Mouse (Mus musculus) embryonic facial prominence, embryonic 13.5 days (tissue): ENCODE results near the gene Ctsh. TPM values are rescaled to one million over a fixed set of nuclear protein-coding genes. Genes with fewer than 3 reads are reported as not detected.
"Not testable (repeated sequence)": the region's sequence is repeated elsewhere in the genome, so short reads cannot be mapped to it uniquely, and the experiment has no call there.

Experiments used
- ATAC-seq: fragments of 200-750 bp; cut with Nextera tagmentation; 2 replicates; pipeline ENCODE4 v1.8.0; 2017; ENCODE audit warnings: low read depth; ENCODE audit not compliant: insufficient number of reproducible peaks, insufficient read depth, low FRiP score, low TSS enrichment
- H3K27ac ChIP-seq: fragments of 300-500 bp; sonication (generic); 2 replicates; pipeline ENCODE4 v1.5.1; 2015; ENCODE audit warnings: moderate library complexity, mild to moderate bottlenecking, inconsistent platforms
- H3K27me3 ChIP-seq: fragments of 300-500 bp; sonication (generic); 2 replicates; pipeline ENCODE4 v1.6.1; 2015; ENCODE audit warnings: mild to moderate bottlenecking, inconsistent platforms
- H3K36me3 ChIP-seq: fragments of 300-500 bp; sonication (generic); 2 replicates; pipeline ENCODE4 v1.6.1; 2015; ENCODE audit warnings: mild to moderate bottlenecking, inconsistent platforms
- H3K4me1 ChIP-seq: fragments of 300-500 bp; sonication (generic); 2 replicates; pipeline ENCODE4 v1.6.1; 2015; ENCODE audit warnings: inconsistent platforms
- H3K4me2 ChIP-seq: fragments of 300-500 bp; sonication (generic); 2 replicates; pipeline ENCODE4 v1.6.1; 2015; ENCODE audit warnings: moderate library complexity, mild to moderate bottlenecking, inconsistent platforms
- H3K4me3 ChIP-seq: fragments of 300-500 bp; sonication (generic); 2 replicates; pipeline ENCODE4 v1.5.1; 2015; ENCODE audit warnings: mild to moderate bottlenecking, inconsistent platforms
- H3K9ac ChIP-seq: fragments of 300-500 bp; sonication (generic); 2 replicates; pipeline ENCODE4 v1.6.1; 2015; ENCODE audit warnings: mild to moderate bottlenecking, inconsistent platforms
- H3K9me3 ChIP-seq: fragments of 300-500 bp; sonication (generic); 2 replicates; pipeline ENCODE4 v1.6.1; 2016; ENCODE audit warnings: inconsistent platforms
- WGBS: fragments of 180-500 bp; shearing (Covaris S2); methylation state at CpG from one replicate; pipeline ENCODE4 v1.1.7; 2015; ENCODE audit warnings: mixed read lengths; 5-methylcytosine and 5-hydroxymethylcytosine counted together
- polyA plus RNA-seq: library from polyadenylated mRNA; unstranded; fragments of >200 nt; fragmentation: Nextera tagmentation; extraction: Ambion mirVana; gene quantifications from 2 replicates; pipeline ENCODE4 v1.2.1, GENCODE M21; 2015

Gene Ctsh
- polyA plus RNA-seq, 1 experiment from 2014 or later = 16.4 TPM

DNA sequence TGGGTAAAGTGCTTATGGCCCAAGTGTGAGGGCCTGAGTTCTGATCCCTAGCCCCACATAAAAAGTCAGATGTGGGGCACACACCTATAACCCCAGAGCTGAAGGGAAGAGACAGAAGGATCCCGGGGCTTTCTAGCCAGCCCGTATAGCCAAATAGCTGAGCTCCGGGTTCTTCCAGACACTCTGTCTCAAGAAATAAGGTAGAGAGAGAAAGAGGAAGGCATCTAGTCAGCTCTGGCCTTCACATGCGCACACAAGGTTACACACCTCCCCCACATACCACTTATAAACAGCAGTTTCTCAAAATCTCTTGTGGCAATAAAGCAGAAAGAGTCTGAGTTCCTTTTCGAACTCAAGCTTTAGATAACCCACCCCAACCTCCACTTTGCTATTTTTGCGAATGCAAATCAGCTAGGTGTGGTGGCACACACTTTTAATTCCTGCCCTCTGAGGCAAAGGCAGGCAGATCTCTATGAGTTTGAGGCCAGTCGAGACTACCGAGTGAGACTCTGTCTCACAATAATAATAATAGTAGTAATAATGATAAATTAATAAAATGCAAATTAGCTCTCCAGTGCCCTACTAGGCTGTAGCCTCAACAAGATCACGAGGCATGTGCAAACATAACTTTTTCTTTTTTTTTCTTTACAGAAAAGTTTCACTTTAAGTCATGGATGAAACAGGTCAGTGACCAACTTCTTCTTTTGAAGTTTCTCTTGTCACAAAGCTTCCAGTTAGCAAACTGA, 6.0 kb downstream of the Ctsh start:
- no peak for ATAC-seq
- Histone ChIP-seq H3K27me3 (0 out of 2 replicates have a peak, but pooled peaks cover 2% of the 10 kb centered on the region), H3K27ac (no peak overlapping the region), H3K9ac (no peak overlapping the region), H3K4me1 (peaks cover under 1% of the 10 kb centered on the region; the same call in 1 of the 2 replicates), H3K9me3 (no peaks in the 10 kb centered on the region), H3K4me2 (no peak overlapping the region), H3K4me3 (no peak overlapping the region), H3K36me3 (no peaks in the 10 kb centered on the region)
- WGBS = 83% methylated on average over 9 of the region's 9 CpGs

DNA sequence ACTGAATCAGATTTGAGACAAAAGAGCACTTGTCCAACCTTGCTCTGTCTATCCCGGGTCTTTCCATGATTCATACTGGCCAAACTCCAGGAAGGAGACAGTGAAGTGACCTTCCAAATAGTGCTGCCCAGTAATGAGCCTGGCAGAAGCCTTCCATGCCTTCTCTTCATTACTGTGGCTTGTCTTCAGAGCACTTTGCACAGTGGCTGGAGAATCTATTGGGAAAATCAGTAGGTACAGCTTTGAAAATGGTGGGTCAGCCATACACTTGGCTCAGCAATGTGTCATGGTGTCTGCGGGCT, 6.6 kb downstream of the Ctsh start:
- Histone ChIP-seq H3K4me3 (no peak overlapping the region), H3K9ac (no peak overlapping the region), H3K9me3 (no peaks in the 10 kb centered on the region), H3K27ac (no peak overlapping the region), H3K36me3 (no peaks in the 10 kb centered on the region), H3K4me1 (no peaks in the 10 kb centered on the region), H3K4me2 (no peak overlapping the region), H3K27me3 (0 out of 2 replicates have a peak, but pooled peaks cover under 1% of the 10 kb centered on the region)
- no peak for ATAC-seq
- 80% methylated on average over 2 of the region's 2 CpGs for WGBS

DNA sequence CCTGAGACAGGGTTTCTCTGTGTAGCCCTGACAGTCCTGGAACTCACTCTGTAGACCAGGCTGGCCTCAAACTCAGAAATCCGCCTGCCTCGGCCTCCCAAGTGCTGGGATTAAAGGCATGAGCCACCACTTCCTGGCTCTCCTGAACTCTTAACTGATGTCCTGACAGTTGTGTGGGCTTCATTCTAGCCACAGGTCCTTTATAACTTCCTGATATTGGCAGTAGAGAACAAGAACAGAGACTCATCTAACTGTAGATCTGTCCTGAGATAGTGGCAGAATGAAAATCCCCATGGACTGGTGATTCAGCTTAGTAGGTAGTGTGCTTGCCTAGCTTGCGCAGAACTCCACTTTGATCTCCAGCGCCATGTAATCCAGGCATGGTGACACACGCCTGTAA, 7.0 kb downstream of the Ctsh start:
- H3K27ac ChIP-seq, H3K27me3 ChIP-seq, ATAC-seq, H3K9ac ChIP-seq, H3K9me3 ChIP-seq, H3K4me1 ChIP-seq, H3K4me3 ChIP-seq, H3K4me2 ChIP-seq, H3K36me3 ChIP-seq: not testable (repeated sequence)
- WGBS = 84% methylated on average over 5 of the region's 5 CpGs

DNA sequence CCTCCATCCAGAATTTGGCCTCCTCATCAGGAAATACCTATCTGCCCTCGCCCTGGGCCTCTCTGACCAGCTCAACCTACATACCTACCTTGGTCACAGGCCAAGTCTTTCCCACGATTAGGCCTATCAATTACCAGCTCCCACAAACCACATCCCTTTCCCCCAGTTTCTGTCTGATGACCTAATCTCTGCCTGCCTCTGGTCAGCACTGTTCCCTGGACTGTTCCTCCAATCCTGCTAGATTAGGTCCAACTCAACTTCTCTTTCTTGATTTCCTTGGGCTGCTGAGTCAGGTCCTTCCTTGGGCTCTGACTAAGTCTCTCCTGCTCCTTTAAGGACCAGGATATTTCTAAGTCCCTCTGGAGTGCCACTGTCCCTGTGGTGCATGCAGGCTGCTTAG, 13.4 kb downstream of the Ctsh start:
- H3K9ac ChIP-seq = no peak overlapping the region
- WGBS = 75% methylated on average over 2 of the region's 2 CpGs
- H3K4me1 ChIP-seq = no peaks in the 10 kb centered on the region; the same call in 1 of the 2 replicates
- no peak overlapping the region for H3K4me3 ChIP-seq
- H3K27ac ChIP-seq = no peak overlapping the region
- H3K36me3 ChIP-seq = no peaks in the 10 kb centered on the region
- H3K9me3 ChIP-seq = no peaks in the 10 kb centered on the region
- no peak for ATAC-seq
- no peaks in the 10 kb centered on the region for H3K27me3 ChIP-seq
- H3K4me2 ChIP-seq = no peak overlapping the region

DNA sequence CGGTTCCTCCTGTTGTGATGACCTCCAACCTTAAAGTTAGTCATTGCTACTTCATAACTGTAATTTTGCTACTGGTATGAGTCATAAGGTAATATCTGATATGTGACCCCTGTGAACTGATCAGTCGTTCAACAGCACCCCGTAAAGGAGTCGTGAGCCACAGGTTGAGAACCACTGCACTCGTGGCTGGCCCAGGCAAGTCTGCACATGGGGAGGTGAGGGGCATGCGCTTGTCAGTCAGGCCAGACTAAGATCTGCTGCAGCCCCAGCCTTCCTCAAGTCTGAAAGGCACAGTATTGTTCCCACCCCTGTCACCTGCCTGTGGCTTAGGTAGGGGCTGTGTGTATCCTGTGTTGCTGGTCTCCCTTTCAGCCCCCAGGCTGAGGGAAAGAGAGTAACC, 14.8 kb downstream of the Ctsh start:
- H3K9me3 ChIP-seq = no peaks in the 10 kb centered on the region
- H3K9ac ChIP-seq = no peak overlapping the region
- peak overlapping the region; percentile 55; the same call in 1 of the 2 replicates for H3K27ac ChIP-seq
- no peaks in the 10 kb centered on the region; the same call in 1 of the 2 replicates for H3K4me1 ChIP-seq
- H3K36me3 ChIP-seq = no peaks in the 10 kb centered on the region
- no peak overlapping the region for H3K4me2 ChIP-seq
- WGBS = 75% methylated on average over 6 of the region's 6 CpGs
- no peaks in the 10 kb centered on the region for H3K27me3 ChIP-seq
- H3K4me3 ChIP-seq = no peak overlapping the region
- 0 out of 2 replicates have a peak, but pooled peaks have one; percentile 20 for ATAC-seq

DNA sequence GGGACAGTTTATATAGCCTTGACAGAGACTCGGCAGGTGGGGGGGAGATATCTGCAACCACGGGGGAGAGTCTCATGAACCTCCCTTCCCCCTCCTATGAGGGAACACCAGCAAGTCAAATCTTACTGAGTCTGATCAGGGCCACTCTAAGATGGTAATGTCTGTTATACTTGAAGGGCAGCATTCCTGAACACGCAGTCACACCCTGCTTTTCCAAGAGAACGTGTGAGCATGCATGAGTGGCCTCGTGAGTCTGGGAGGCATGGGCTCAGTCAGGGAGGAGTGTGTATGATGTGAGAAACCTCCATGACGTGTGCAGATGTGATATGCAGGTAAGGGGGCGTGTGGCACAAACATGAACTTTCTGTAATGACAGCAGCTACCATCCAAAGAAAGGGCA, 15.5 kb downstream of the Ctsh start:
- Histone ChIP-seq H3K36me3 (no peaks in the 10 kb centered on the region), H3K9ac (no peak overlapping the region), H3K9me3 (no peaks in the 10 kb centered on the region), H3K27me3 (no peaks in the 10 kb centered on the region), H3K4me3 (no peak overlapping the region), H3K27ac (no peak overlapping the region; the same call in 1 of the 2 replicates), H3K4me2 (no peak overlapping the region), H3K4me1 (no peaks in the 10 kb centered on the region; the same call in 1 of the 2 replicates)
- 67% methylated on average over 7 of the region's 7 CpGs for WGBS
- peak; percentile 62 for ATAC-seq

DNA sequence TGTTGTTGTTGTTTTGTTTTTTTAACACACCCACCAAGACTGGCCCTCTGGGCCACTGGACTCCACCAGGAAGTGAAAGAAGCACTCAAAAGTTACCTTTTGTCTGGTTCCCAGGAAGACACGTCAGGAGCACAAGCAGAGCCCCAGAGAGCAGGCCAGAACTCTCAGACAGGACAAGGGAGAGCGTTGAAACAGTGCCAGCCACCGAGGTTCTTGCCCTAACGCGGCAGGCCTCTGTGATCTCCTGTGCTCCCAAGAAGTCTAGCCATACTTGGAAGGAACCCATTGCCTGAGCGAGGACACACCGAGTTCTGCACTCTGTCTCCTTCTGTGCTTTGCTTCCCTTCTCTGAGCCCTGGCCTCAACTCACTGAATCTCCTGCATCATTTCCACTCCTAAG, 16.2 kb downstream of the Ctsh start:
- H3K36me3 ChIP-seq = no peaks in the 10 kb centered on the region
- 83% methylated on average over 7 of the region's 7 CpGs for WGBS
- no peak overlapping the region for H3K4me2 ChIP-seq
- H3K9ac ChIP-seq = no peak overlapping the region
- H3K4me3 ChIP-seq = no peak overlapping the region
- no peaks in the 10 kb centered on the region for H3K9me3 ChIP-seq
- H3K4me1 ChIP-seq = no peaks in the 10 kb centered on the region; the same call in 1 of the 2 replicates
- H3K27ac ChIP-seq = no peak overlapping the region
- H3K27me3 ChIP-seq = no peaks in the 10 kb centered on the region
- ATAC-seq = no peak

DNA sequence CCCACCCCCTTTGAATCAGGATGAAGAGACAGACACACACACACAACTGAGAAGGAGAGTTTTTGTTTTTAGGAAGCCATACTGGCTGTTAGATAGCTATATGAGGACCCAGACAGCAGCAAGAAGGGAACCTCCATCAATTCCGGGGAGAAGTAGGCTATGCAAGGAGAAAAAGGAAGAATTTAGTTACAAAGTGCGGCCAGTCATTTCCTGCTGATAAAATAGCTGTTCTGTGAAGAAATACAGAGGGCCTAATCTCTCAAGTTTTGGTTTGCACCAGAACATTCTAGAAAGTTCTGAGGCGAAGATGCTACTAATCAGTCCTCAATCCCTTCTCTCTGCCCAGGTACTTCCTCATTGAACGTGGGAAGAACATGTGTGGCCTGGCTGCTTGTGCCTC, 21.4 kb downstream of the Ctsh start:
- H3K4me3 ChIP-seq = no peak overlapping the region
- no peak overlapping the region for H3K4me2 ChIP-seq
- H3K4me1 ChIP-seq = no peaks in the 10 kb centered on the region
- no peak overlapping the region for H3K9ac ChIP-seq
- no peaks in the 10 kb centered on the region for H3K27me3 ChIP-seq
- H3K27ac ChIP-seq = no peak overlapping the region
- H3K36me3 ChIP-seq = no peaks in the 10 kb centered on the region
- ATAC-seq = no peak
- WGBS = 85% methylated on average over 4 of the region's 4 CpGs
- H3K9me3 ChIP-seq = no peaks in the 10 kb centered on the region

DNA sequence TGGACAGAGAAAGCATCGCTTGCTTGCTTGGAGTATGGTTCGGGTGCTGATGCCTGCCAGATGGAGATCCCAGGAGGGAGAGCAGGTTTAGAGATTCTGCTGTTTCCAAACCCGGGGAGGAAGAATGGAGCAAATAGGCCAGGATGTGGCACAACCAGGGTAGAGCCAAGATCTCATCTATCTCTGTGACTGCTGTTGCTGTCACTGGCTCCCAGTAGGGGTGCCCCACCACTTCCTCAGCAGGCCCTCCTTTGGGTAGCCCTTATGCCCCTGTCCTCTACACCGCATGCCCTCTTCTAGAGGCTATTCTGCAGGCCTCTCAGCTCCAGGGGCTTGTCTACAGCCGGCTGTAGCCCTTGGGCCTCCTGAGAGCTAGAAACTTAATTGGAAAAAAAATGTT, 22.2 kb downstream of the Ctsh start:
- no peak for ATAC-seq
- no peaks in the 10 kb centered on the region for H3K4me1 ChIP-seq
- H3K4me3 ChIP-seq = no peak overlapping the region
- no peak overlapping the region for H3K9ac ChIP-seq
- H3K9me3 ChIP-seq = no peaks in the 10 kb centered on the region
- H3K4me2 ChIP-seq = no peak overlapping the region
- 88% methylated on average over 5 of the region's 5 CpGs for WGBS
- H3K36me3 ChIP-seq = no peaks in the 10 kb centered on the region
- no peaks in the 10 kb centered on the region for H3K27me3 ChIP-seq
- no peak overlapping the region for H3K27ac ChIP-seq

DNA sequence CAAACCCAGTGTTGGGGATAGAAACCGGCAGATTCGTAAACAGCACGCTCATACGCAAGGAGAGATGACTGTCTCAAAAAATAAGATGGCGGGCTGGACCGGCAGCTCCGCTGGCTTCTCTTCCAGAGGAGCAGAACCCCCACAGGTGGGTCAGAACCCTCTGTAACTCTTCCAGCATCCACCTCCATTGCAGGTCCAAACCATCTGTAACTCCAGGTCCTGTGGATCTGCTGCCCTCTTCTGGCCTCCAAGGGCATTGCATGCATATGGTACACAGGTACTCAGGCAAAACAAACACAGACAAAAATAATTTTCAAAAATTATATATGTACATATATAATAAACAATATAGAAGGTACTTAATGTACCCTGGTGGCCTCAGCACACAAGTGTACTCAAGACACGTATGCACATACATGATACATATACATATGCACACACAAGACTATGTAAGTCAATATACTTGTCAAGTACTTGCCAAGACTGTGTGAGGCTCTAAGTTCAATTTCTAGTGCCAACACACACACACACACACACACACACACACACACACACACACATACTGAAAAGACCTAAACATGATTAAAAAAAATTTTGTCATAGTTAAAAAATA, 23.0 kb downstream of the Ctsh start:
- Histone ChIP-seq H3K4me2 (no peak overlapping the region), H3K4me3 (no peak overlapping the region), H3K36me3 (no peaks in the 10 kb centered on the region), H3K9me3 (no peaks in the 10 kb centered on the region), H3K4me1 (no peaks in the 10 kb centered on the region), H3K27ac (no peak overlapping the region), H3K9ac (no peak overlapping the region), H3K27me3 (no peaks in the 10 kb centered on the region)
- WGBS = 59% methylated on average over 8 of the region's 8 CpGs
- ATAC-seq = no peak

DNA sequence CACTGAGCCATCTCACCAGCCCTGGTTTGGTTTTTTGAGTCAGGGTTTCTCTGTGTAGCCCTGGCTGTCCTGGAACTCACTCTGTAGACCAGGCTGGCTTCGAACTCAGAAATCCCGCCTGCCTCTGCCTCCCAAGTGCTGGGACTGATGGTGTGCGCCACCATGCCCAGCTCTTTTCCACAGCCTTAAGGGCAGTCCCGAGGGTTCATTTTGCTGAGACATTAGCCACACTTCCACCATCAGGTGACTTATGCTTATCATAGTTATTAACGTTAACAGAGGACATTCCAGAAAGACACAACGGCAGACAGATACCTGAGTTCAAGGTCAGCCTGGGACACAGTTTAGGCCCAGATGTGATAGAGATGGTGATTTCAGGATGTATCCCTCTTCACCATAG, 28.0 kb downstream of the Ctsh start:
- not testable (repeated sequence) for H3K4me3 ChIP-seq, H3K27ac ChIP-seq, H3K4me1 ChIP-seq, H3K27me3 ChIP-seq, H3K9ac ChIP-seq, H3K9me3 ChIP-seq, H3K4me2 ChIP-seq, ATAC-seq
- 87% methylated on average over 6 of the region's 6 CpGs for WGBS
- peaks cover 12% of the 10 kb centered on the region for H3K36me3 ChIP-seq

DNA sequence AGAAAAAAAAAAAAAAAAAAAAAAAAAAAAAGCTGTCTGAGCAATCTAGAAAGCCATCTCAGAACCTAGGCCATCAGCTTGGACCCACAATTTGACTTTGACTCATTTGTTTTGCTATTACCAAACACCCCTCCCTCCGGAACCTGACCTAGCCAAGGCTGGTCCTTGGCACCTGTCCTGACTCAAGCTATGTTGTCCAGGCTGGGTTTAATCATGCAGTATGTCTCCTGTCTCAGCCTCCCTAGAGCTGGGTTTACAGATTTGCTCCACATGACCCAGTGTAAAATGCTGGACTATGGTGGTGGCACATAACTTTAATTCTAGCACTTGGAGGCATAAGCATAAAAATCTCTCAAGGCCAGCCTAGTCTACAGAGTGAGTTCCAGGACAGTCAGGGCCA, 29.0 kb downstream of the Ctsh start:
- Histone ChIP-seq H3K9me3 (peaks cover 3% of the 10 kb centered on the region; the same call in 1 of the 2 replicates), H3K9ac (no peak overlapping the region), H3K4me1 (no peaks in the 10 kb centered on the region), H3K27ac (no peak overlapping the region), H3K4me3 (no peak overlapping the region), H3K36me3 (peaks cover 17% of the 10 kb centered on the region), H3K27me3 (no peaks in the 10 kb centered on the region), H3K4me2 (no peak overlapping the region)
- no peak for ATAC-seq
- WGBS = 94% methylated on average over 1 of the region's 1 CpGs
